Mouse (Mus musculus) cerebellum, postnatal 10 days (tissue): ENCODE measurements around the gene Sh2b3.

Experiments
- DNase-seq, 2 experiments: peaks; one replicate each; pipeline ENCODE4 v3.0.0; 2021; ENCODE audit warnings: mixed read lengths in 2 of 2

Gene Sh2b3

GRCm38 (mm10) chr5:121843138-121843905 lies 5.9 kb upstream of the Sh2b3 start:
- DNase-seq, result no peak

GRCm38 (mm10) chr5:121842665-121843118 lies 5.2 kb upstream of the Sh2b3 start:
- peak; percentile 94 to 95 for DNase-seq

DNA sequence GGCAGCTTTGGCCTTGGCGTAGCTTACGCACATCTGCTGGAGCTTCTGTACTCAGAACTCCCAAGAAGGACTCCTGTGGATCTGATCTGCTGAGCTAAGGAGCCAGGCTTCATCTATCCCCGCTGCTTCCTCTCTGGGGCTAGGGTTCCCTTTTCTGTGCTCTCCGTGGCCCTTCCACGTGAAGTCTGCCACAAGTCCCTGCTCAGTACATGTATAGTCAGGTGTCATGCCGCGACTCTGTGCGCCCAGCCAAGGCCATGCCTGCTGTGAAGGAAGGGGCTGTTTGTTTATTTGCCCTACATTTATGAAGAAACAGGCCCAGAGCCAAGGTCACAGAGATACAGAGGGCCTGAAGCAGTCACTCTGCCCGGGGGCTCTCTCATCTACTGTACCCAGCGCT lies 4.5 kb upstream of the Sh2b3 start:
- DNase-seq, result no peak

DNA sequence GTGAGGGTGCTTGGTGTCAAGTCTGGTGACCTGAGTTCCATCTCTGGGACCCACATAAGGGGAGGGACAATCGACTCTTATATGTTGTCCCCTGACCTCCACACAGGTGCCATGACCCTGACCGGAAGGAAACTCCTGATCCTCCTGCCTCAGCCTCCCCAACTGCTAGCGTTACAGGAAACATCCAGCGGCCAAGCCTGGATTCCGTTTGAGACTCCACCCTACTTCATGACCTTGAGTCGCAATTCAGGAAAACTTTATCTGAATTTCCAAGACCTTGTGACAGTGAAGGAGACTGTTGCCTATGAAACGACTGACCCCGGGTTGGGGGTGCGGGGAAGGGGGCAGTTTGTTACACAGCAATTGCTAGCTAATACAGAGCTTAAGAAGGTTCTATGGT lies 4.1 kb upstream of the Sh2b3 start:
- DNase-seq, result no peak

DNA sequence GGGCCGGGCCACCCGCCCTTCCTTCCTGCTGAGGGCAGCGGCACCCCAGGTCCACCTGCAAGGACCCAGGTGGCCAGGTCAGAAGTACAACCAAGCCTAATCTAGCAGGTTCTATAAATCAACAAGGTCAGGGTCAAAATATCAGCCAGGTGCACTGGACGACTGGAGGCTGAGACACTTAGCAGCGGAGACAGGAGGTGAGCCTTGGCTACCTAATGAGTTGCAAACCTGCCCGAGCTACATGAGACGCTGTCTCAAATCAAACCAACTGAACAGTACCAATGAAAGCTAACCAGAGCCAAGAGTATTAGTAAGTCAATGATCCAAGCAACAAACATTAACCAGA lies 1.7 kb upstream of the Sh2b3 start:
- DNase-seq, result no peak

DNA sequence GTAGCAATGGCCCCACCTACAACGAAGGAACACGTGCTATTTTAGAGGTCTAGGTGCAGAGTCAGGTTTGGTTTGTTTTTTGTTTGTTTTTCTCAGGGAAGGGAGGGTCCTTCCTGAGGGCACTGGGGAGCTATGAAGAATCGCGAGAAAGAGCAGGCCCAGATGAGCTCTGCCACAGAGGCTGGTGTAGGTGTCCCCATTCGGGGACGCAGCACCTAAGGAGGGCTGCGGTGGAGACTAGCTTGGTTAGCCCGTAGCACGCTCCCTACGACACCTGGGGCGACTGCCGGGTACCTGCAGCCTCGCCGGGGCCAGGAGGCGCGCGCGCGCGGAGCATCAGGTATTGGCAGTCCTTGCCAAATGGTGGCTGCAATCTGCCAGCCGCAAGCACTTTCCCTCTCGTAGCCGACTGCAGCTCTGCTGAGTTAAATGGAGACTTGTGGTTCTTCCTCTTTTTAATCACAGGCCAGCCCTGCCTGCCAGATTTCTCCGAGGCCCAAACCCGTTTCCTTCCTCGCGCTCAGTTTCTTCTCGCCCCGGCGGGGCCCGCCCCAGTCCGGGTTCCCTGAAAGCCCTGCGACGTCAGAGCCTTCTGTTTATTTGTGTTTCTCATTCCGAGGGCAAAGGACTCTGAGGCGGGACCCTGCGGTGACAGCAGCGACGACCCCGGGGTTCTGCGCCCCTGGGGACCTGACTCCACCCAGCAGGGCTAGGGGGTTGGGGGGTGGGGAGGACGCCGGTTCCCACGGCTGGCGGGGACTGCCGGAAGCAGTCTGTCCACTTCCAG lies 1.1 kb upstream of the Sh2b3 start:
- peak; percentile 68 to 72 for DNase-seq

DNA sequence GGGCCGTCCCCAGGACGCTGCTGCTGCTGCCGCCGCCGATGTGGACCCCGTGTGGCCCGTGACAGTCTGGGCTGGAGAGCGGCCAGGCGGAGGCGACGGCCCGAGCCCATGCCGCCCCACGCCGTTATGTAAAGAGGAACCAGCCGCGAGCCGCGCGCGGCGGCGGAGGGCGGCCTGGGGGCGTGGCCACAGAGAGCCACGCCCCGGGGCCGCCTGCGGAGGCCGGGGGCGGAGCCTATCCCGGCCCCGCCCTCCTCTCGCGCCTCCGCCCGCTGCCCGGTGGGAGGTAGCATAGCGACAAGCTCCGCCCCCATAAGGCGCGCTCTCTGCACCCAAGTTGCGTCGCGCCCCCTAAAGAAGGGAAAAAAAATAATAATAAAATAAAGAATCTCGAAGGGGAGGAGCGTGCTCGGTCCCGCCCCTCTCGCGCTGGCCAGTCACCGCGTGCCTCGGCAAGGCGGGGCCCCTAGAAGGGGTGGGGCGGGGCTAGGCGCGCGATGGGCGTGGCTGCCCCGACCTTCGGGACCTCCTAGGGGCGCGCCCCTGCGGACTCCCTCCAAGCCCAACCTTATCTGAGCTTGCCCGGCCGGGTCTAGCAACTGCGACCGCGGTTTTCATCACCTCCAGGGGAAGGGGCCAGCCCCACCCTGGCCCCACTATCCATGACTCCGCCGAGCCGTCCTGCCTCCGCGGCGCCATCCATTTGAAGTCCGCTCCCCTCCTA lies 592 bp downstream of the Sh2b3 start:
- DNase-seq, result peak; percentile 81 to 86

DNA sequence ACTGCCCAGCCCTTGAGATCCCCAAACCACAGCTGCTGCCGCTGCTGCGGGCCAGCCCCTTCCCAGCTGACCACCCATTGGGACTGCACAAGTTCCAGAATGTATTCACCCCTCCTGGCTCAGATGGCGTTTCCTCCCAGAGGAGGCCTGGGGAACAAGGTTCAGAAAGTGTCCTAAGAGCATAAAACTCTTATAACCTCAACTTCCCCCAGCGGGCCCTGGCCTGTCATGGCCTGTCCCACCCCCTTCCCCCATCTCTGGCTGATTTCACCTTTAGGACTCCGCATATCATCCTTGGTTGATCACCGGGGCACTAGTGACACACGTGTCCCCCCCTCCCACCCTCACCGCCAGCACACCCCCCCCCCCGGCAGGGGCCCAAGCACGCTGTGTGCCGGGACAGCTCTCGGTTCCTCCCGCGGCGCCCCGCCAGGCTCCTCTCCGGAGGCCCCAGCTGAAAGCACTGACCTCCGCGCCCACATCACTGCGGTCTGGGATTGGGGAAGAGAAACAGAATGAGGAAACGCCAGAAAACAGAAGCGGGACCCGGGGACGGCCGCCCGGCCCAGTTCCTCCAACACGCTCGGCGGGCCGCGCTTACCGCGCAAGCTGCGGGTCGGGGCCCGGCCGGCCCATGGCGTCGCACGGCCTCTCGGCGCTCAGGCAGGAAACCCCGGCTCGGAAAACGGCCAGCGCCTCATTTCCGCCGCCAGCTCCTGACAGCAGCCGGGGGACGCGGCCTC lies 1.3 kb downstream of the Sh2b3 start:
- peak in 1 of 2 experiments; percentile 85 for DNase-seq

DNA sequence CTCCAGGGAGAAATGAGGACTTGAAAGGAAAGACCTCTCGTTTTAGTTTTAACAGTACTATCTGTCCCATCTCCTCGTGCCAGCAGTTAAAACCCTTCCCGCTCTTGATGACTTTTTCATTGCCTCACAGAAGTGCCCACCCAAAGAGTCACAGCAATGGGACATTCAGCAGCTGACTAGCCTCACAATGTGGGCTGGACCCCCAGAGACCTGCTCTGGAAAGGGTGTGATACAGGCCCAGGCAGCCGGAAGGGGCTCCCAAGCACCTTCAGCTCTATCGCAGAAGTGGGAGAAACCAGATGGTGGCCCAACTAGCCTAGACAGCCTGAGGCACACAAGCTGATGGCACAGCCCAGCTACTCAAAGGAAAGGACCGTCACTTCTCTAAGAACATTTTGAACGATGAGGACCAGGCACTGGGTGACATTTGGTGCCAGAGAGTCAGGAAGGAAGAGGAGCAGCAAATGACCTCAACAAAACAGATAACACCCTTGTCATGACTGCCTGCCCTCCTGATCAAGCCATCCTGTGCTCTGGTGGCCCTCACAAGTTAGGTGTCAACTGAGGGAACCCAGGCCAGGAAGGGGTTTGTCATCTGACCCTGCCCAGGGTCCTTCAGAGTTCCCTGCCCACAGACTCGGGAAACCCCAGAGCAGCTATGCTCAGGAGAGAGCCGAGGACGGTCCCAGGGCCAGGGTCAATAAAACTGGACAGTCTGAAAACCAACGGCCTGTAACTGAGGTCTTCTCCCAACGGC lies 2.3 kb downstream of the Sh2b3 start:
- DNase-seq, result no peak

- no peak for DNase-seq
These were observed 3.2 kb downstream of the Sh2b3 start for GRCm38 (mm10) chr5:121834241-121834606.

GRCm38 (mm10) chr5:121833572-121834240 lies 3.7 kb downstream of the Sh2b3 start:
- peak in 1 of 2 experiments; percentile 54 for DNase-seq

DNA sequence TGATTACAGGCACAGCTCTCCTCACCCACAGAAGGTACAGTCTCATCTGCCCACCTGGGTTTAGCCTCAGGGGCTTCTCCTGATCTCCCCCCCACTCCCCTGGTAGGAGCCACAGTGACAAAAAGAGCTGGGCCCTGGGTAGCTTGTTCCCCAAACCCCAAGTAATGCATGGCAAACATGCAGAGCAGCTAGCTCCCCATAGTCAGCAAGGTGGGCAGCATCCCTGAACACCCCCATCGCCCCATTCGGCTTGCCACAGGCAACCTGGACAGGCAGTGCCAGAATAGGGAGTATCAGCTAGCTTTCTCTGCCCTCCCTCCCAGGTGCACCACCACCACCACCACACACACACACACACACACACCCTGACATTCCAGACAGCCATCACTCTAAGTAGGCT lies 4.3 kb downstream of the Sh2b3 start:
- DNase-seq, result no peak

DNA sequence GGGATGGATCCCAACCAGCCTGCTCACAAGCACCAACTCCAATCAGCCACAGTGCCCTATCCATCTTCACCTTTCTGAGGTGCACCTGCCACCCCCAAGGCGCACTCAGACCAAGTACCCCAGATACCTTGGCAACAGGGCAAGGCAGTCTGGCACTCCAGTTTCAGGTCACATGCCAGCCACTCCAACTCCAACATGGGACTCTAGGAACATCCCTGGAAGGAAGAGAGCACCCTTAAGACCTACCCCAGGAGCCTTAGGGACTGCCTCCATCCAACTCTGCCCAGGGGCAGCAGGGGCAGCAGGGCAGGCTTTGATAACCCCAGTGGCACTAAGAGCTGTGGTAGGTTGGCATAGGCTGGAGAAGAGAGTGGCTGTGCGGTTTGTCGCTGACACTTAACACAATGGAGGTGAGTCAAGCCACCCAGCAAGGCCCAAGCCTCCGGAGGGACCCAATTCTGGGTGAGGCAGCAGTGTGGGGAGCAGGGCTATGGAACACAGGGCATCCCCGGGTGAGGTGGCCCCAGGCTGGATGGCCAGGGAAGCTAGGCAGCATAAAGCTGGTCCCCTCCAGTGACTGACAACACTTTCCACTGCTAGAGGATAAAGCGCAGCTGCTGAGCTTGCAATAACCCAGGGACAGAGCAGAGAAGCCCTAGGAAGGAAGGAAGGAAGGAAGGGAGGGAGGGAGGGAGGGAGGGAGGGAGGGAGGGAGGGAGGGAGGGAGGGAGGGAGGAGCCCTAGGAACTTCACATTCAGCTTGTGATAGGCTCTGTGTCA lies 4.9 kb downstream of the Sh2b3 start:
- no peak for DNase-seq

DNA sequence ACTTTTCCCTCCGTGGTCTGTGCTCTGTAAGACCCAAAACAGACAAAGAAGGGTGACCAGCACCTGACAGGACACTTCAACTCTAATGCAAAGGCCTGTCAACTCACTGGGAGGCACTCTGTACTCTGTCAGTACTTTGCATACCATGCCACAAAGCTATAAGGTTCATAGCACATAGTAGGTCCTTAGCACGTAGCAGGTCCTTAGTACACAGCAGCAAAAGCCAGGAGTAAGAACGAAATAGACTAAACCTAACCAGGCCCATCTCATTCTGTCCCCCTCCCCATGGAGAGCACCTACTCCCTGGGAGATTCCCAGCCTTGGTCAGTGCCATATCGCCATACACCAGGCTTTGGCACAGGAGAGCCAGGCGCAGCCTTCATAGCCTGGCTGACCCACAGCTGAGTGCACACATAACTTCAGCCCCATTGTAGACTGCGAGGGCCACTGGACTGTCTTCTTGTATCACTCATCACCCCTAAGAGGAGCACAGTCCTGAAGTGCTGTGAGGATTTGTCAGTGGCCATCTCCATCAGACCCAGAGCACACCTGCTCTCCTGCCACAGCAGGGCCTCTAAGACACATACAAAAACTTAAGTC lies 6.3 kb downstream of the Sh2b3 start:
- no peak for DNase-seq

DNA sequence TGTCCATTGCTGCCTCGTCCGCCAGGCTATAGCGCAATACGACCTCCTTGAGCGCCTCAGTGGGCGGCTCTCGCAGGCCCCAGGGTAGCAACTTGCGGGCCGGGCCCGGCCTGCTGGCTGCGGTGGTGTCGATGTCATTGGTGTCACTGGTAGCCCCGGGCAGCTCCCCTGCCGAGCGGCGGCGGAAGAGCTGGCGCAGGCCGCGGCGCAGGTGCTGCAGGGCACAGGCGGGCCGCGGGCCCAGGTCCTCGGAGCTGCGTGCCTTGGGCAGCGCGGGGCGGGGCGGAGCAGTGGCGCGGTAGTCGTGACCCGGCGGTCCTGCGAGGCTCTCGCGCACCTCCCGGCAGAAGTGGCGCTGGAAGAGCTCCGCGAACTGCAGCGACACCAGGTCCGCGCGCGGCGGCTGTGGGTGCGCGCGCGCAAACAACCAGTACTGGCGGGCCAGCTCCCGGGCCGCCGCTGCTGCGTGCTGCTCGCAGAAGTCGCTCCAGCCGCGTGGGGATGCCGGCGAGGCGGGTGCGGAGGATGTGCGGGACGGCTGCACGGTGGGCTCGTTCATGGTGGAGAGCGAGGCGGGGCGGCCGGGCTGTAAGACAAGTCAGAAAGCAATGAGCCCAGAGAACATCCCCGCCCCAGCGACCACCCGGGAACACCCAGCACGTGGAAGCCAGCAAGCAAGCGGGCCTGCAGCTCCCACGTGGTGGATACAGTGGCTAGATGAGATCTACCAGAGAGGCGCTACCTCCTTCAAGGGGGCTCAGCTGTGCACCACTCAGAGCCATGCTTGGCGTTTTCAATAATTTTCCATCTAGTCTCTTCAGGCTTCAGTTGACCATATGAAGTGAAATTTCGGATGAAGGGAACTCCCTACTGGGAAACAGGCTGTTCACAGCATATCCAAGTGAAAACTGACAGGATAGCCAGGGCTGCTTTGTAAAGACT lies 8.7 kb downstream of the Sh2b3 start:
- DNase-seq, result peak; percentile 77 to 79

GRCm38 (mm10) chr5:121827876-121828275 lies 9.6 kb downstream of the Sh2b3 start:
- peak; percentile 67 to 69 for DNase-seq

DNA sequence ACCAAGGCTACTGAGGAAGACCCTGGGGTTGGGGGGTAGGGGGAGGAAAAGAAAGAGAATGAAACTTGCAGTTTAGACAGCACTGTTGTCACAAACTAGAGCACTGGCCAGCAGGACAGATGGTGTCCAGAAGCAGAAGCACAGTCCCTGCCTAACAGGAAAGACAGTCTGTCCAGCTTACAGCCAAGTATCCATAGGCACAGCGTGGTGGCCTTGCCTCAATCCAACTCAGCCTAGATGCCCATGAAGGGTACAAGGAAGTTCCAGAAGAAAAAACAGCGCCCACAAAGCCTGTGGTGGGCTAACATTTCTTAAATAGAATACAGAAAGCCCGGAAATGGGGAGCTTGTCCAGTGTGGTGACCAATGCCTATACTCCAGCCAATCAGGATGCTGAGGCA lies 11.8 kb downstream of the Sh2b3 start:
- peak; percentile 64 to 74 for DNase-seq

GRCm38 (mm10) chr5:121824121-121824520 lies 13.3 kb downstream of the Sh2b3 start:
- peak in 1 of 2 experiments; percentile 30 for DNase-seq

- DNase-seq, result peak in 1 of 2 experiments; percentile 20
These were observed 13.8 kb downstream of the Sh2b3 start for GRCm38 (mm10) chr5:121823668-121824067.
